Mouse (Mus musculus) erythroid progenitor cell, adult 5-6 weeks (primary cell): ENCODE results near the gene 2900011O08Rik. TPM values are rescaled to one million over a fixed set of nuclear protein-coding genes. Genes with fewer than 3 reads are reported as not detected.
A peak's percentile ranks its signal among the peaks of the same experiment; 100 is the strongest.
"Not testable (repeated sequence)": the region's sequence is repeated elsewhere in the genome, so short reads cannot be mapped to it uniquely, and the experiment has no call there.

Source experiments
- ATAC-seq: replicated peaks from 2 replicates; pipeline ENCODE4 v1.8.0; 2016; ENCODE audit warnings: moderate number of reproducible peaks, mild to moderate bottlenecking, moderate TSS enrichment, inconsistent platforms; ENCODE audit not compliant: poor library complexity, low FRiP score, severe bottlenecking
- total RNA-seq, 2 experiments: library from RNA; stranded (forward) in 1 of 2; stranded (reverse) in 1 of 2; fragments of 150-400 nt in 1 of 2; fragments of 186-747, 209-891 nt in 1 of 2; gene quantifications; 2 replicates each; pipeline versions ENCODE4 v1.2.3 to v1.2.4; 2015 to 2017; ENCODE audit warnings: low replicate concordance in 2 of 2

Gene 2900011O08Rik
- total RNA-seq (2015; ENCODE audit: low replicate concordance) (not detected in 2 replicates), total RNA-seq (2017; ENCODE audit: low replicate concordance) (not detected in 2 replicates)

GRCm38 (mm10) chr16:13986574-13987478 is at the start of gene 2900011O08Rik, which contains the start of gene Ifitm7:
Gene 2900011O08Rik, plus strand, starts transcription at chr16:13986604.
Gene Ifitm7, minus strand, starts transcription at chr16:13986888.
- ATAC-seq: no peak

GRCm38 (mm10) chr16:13940139-13940846 is 46.1 kb upstream of the 2900011O08Rik start:
- ATAC-seq: 0 out of 2 replicates have a peak, but pooled peaks have one; percentile 39

- ATAC-seq: no peak
These were observed 45.5 kb upstream of the 2900011O08Rik start for GRCm38 (mm10) chr16:13940847-13941395.

GRCm38 (mm10) chr16:13944178-13944577 is 42.2 kb upstream of the 2900011O08Rik start:
- no peak for ATAC-seq

GRCm38 (mm10) chr16:13944752-13945151 is 41.7 kb upstream of the 2900011O08Rik start:
- ATAC-seq: no peak

- no peak for ATAC-seq
These were observed 41.3 kb upstream of the 2900011O08Rik start for GRCm38 (mm10) chr16:13945153-13945552.

- ATAC-seq: no peak
These were observed 40.1 kb upstream of the 2900011O08Rik start for GRCm38 (mm10) chr16:13946306-13946705.

- ATAC-seq: no peak
These were observed 35.2 kb upstream of the 2900011O08Rik start for GRCm38 (mm10) chr16:13951245-13951644.

- ATAC-seq: no peak
These were observed 24.4 kb upstream of the 2900011O08Rik start for GRCm38 (mm10) chr16:13962053-13962452.

GRCm38 (mm10) chr16:13969096-13969495 is 17.3 kb upstream of the 2900011O08Rik start:
- ATAC-seq: no peak

GRCm38 (mm10) chr16:13972051-13972450 is 14.4 kb upstream of the 2900011O08Rik start:
- ATAC-seq: no peak

GRCm38 (mm10) chr16:13976358-13976896 is 10.0 kb upstream of the 2900011O08Rik start:
- not testable (repeated sequence) for ATAC-seq

GRCm38 (mm10) chr16:13977026-13977425 is 9.4 kb upstream of the 2900011O08Rik start:
- ATAC-seq: not testable (repeated sequence)

GRCm38 (mm10) chr16:13981726-13982125 is 4.7 kb upstream of the 2900011O08Rik start:
- ATAC-seq: not testable (repeated sequence)

GRCm38 (mm10) chr16:13983161-13983560 is 3.2 kb upstream of the 2900011O08Rik start:
- no peak for ATAC-seq

GRCm38 (mm10) chr16:13986197-13986573 is 219 bp upstream of the 2900011O08Rik start:
- no peak for ATAC-seq

GRCm38 (mm10) chr16:13992518-13993248 is 6.3 kb downstream of the 2900011O08Rik start:
- ATAC-seq: no peak

GRCm38 (mm10) chr16:13994076-13994475 is 7.7 kb downstream of the 2900011O08Rik start:
- ATAC-seq: no peak

GRCm38 (mm10) chr16:13994502-13994901 is 8.1 kb downstream of the 2900011O08Rik start:
- ATAC-seq: no peak
